Mouse (Mus musculus) telencephalon, adult 2 months (tissue): ENCODE measurements around the gene Pih1d1.
"Not testable (repeated sequence)": the region's sequence is repeated elsewhere in the genome, so short reads cannot be mapped to it uniquely, and the experiment has no call there.

Experiments
- DNase-seq: peaks from one replicate; pipeline ENCODE4 v3.0.0-alpha.2; 2011; ENCODE audit warnings: low read depth, low spot score

The Pih1d1 gene

GRCm38 (mm10) chr7:45167761-45168445 lies 13.8 kb downstream of the Pih1d1 start:
- DNase-seq: no peak

GRCm38 (mm10) chr7:45168656-45169055 lies 14.6 kb downstream of the Pih1d1 start:
- no peak for DNase-seq

- DNase-seq: no peak
Measured at GRCm38 (mm10) chr7:45169495-45169894, 15.4 kb downstream of the Pih1d1 start.

GRCm38 (mm10) chr7:45172974-45173373 lies 18.9 kb downstream of the Pih1d1 start:
- no peak for DNase-seq

- DNase-seq: not testable (repeated sequence)
Measured at GRCm38 (mm10) chr7:45173772-45174171, 19.7 kb downstream of the Pih1d1 start.

GRCm38 (mm10) chr7:45174567-45175280 lies 20.6 kb downstream of the Pih1d1 start:
- no peak for DNase-seq

GRCm38 (mm10) chr7:45175398-45175797 lies 21.3 kb downstream of the Pih1d1 start:
- no peak for DNase-seq

- DNase-seq: no peak
Measured at GRCm38 (mm10) chr7:45175929-45176328, 21.8 kb downstream of the Pih1d1 start.

- no peak for DNase-seq
Measured at GRCm38 (mm10) chr7:45176356-45176755, 22.3 kb downstream of the Pih1d1 start.

- DNase-seq: no peak
Measured at GRCm38 (mm10) chr7:45178550-45178949, 24.4 kb downstream of the Pih1d1 start.

- DNase-seq: no peak
Measured at GRCm38 (mm10) chr7:45179469-45179868, 25.4 kb downstream of the Pih1d1 start, which contains the start of gene Gfy. Gfy (minus strand) TSS chr7:45179569.

GRCm38 (mm10) chr7:45180896-45181477 lies 26.9 kb downstream of the Pih1d1 start, which contains the start of gene Pth2:
Pth2 (plus strand) TSS chr7:45180995.
- no peak for DNase-seq

- no peak for DNase-seq
Measured at GRCm38 (mm10) chr7:45181540-45181939, 27.4 kb downstream of the Pih1d1 start.

GRCm38 (mm10) chr7:45182199-45182601 lies 28.1 kb downstream of the Pih1d1 start:
- DNase-seq: peak; percentile 88

GRCm38 (mm10) chr7:45182606-45183005 lies 28.5 kb downstream of the Pih1d1 start:
- no peak for DNase-seq

- no peak for DNase-seq
Measured at GRCm38 (mm10) chr7:45183672-45184071, 29.6 kb downstream of the Pih1d1 start.

- DNase-seq: no peak
Measured at GRCm38 (mm10) chr7:45185921-45186320, 31.8 kb downstream of the Pih1d1 start.

- no peak for DNase-seq
Measured at GRCm38 (mm10) chr7:45189600-45189999, 35.5 kb downstream of the Pih1d1 start.

- DNase-seq: no peak
Measured at GRCm38 (mm10) chr7:45190186-45190585, 36.1 kb downstream of the Pih1d1 start.

GRCm38 (mm10) chr7:45191161-45191560 lies 37.1 kb downstream of the Pih1d1 start:
- DNase-seq: no peak

GRCm38 (mm10) chr7:45191803-45192363 lies 37.8 kb downstream of the Pih1d1 start:
- DNase-seq: no peak

- DNase-seq: no peak
Measured at GRCm38 (mm10) chr7:45192585-45193310, 38.6 kb downstream of the Pih1d1 start.
